Mouse (Mus musculus) forebrain, embryonic 11.5 days (tissue): ENCODE measurements around the gene Arhgef5. TPM values are rescaled to one million over a fixed set of nuclear protein-coding genes. Genes with fewer than 3 reads are reported as not detected.

ENCODE experiments used
- ATAC-seq: fragments of 200-750 bp; cut with Nextera tagmentation; replicated peaks from 2 replicates; pipeline ENCODE4 v1.8.0; 2017; ENCODE audit warnings: moderate TSS enrichment; ENCODE audit not compliant: low FRiP score
- DNase-seq: peaks from one replicate; pipeline ENCODE4 v3.0.0-alpha.2; 2017; ENCODE audit warnings: low spot score
- H3K27ac ChIP-seq: fragments of 300-500 bp; sonication (generic); 2 replicates; pipeline ENCODE4 v1.5.1; 2014; ENCODE audit warnings: low read depth, low read length
- H3K27me3 ChIP-seq: fragments of 300-500 bp; sonication (generic); 2 replicates; pipeline ENCODE4 v1.6.1; 2014; ENCODE audit warnings: mild to moderate bottlenecking, low read length, mixed read lengths; ENCODE audit not compliant: control insufficient read depth, insufficient read depth
- H3K36me3 ChIP-seq: fragments of 300-500 bp; sonication (generic); 2 replicates; pipeline ENCODE4 v1.6.1; 2014; ENCODE audit warnings: mild to moderate bottlenecking, low read length, moderate library complexity, mixed read lengths; ENCODE audit not compliant: control insufficient read depth, insufficient read depth
- H3K4me1 ChIP-seq: fragments of 300-500 bp; sonication (generic); replicated peaks from 2 replicates; pipeline ENCODE4 v1.6.1; 2014; ENCODE audit warnings: low read length, mixed read lengths; ENCODE audit not compliant: control insufficient read depth, insufficient read depth
- H3K4me2 ChIP-seq: fragments of 300-500 bp; sonication (generic); 2 replicates; pipeline ENCODE4 v1.6.1; 2014; ENCODE audit warnings: low read depth, mild to moderate bottlenecking, low read length, moderate library complexity, mixed read lengths; ENCODE audit not compliant: severe bottlenecking
- H3K4me3 ChIP-seq: fragments of 300-500 bp; sonication (generic); 2 replicates; pipeline ENCODE4 v1.5.1; 2014; ENCODE audit warnings: low read depth, low read length
- H3K9ac ChIP-seq: fragments of 300-500 bp; sonication (generic); 2 replicates; pipeline ENCODE4 v1.6.1; 2014; ENCODE audit warnings: low read length
- H3K9me3 ChIP-seq: fragments of 300-500 bp; sonication (generic); 2 replicates; pipeline ENCODE4 v1.6.1; 2016; ENCODE audit warnings: low read length, mixed read lengths; ENCODE audit not compliant: control insufficient read depth
- WGBS: fragments of 180-500 bp; shearing (Covaris S2); extraction: QIAGEN DNeasy Blood & Tissue Kit; methylation state at CpG from one replicate; pipeline ENCODE4 v1.1.7; 2014; 5-methylcytosine and 5-hydroxymethylcytosine counted together
- polyA plus RNA-seq: library from polyadenylated mRNA; unstranded; fragments of >200 nt; fragmentation: Nextera tagmentation; extraction: Ambion mirVana; gene quantifications from 2 replicates; pipeline ENCODE4 v1.2.1, GENCODE M21; 2014

The Arhgef5 gene
- polyA plus RNA-seq, 1 experiment from 2014 or later: 2.2 TPM

GRCm38 (mm10) chr6:43272597-43272996 lies 7.2 kb downstream of the Arhgef5 start:
- Histone ChIP-seq H3K9me3 (no peaks in the 10 kb centered on the region), H3K4me3 (no peak overlapping the region), H3K9ac (no peak overlapping the region), H3K4me1 (no peaks in the 10 kb centered on the region), H3K27me3 (no peaks in the 10 kb centered on the region), H3K27ac (no peak overlapping the region), H3K36me3 (no peaks in the 10 kb centered on the region; the same call in 1 of the 2 replicates), H3K4me2 (no peak overlapping the region)
- no peak for DNase-seq
- ATAC-seq: no peak

GRCm38 (mm10) chr6:43274123-43274522 lies 8.7 kb downstream of the Arhgef5 start:
- 87% methylated on average over 4 of the region's 4 CpGs for WGBS
- Histone ChIP-seq H3K27ac (no peak overlapping the region), H3K36me3 (no peaks in the 10 kb centered on the region; the same call in 1 of the 2 replicates), H3K4me1 (no peaks in the 10 kb centered on the region), H3K27me3 (no peaks in the 10 kb centered on the region), H3K4me3 (no peak overlapping the region), H3K9ac (no peak overlapping the region), H3K4me2 (no peak overlapping the region), H3K9me3 (no peaks in the 10 kb centered on the region)
- ATAC-seq (no peak), DNase-seq (no peak)

GRCm38 (mm10) chr6:43278247-43278646 lies 12.9 kb downstream of the Arhgef5 start:
- Histone ChIP-seq H3K36me3 (no peaks in the 10 kb centered on the region; the same call in 1 of the 2 replicates), H3K4me2 (no peak overlapping the region), H3K27ac (no peak overlapping the region), H3K9me3 (no peaks in the 10 kb centered on the region), H3K4me3 (no peak overlapping the region), H3K4me1 (no peaks in the 10 kb centered on the region), H3K27me3 (no peaks in the 10 kb centered on the region), H3K9ac (no peak overlapping the region)
- ATAC-seq (no peak), DNase-seq (no peak)

GRCm38 (mm10) chr6:43280481-43280880 lies 15.1 kb downstream of the Arhgef5 start:
- no peaks in the 10 kb centered on the region for H3K4me1 ChIP-seq
- no peaks in the 10 kb centered on the region for H3K27me3 ChIP-seq
- no peak overlapping the region for H3K9ac ChIP-seq
- no peak for ATAC-seq
- DNase-seq: no peak
- H3K4me2 ChIP-seq: no peak overlapping the region
- WGBS: 94% methylated on average over 5 of the region's 5 CpGs
- H3K9me3 ChIP-seq: no peaks in the 10 kb centered on the region
- H3K27ac ChIP-seq: no peak overlapping the region
- no peaks in the 10 kb centered on the region for H3K36me3 ChIP-seq
- no peak overlapping the region for H3K4me3 ChIP-seq

- Histone ChIP-seq H3K4me3 (no peak overlapping the region), H3K27me3 (no peaks in the 10 kb centered on the region), H3K36me3 (no peaks in the 10 kb centered on the region), H3K4me2 (no peak overlapping the region), H3K27ac (no peak overlapping the region), H3K9me3 (no peaks in the 10 kb centered on the region), H3K9ac (no peak overlapping the region), H3K4me1 (no peaks in the 10 kb centered on the region)
- ATAC-seq (no peak), DNase-seq (no peak)
- WGBS: 77% methylated on average over 3 of the region's 3 CpGs
These were observed 26.7 kb downstream of the Arhgef5 start for GRCm38 (mm10) chr6:43292041-43292440.

- Histone ChIP-seq H3K4me2 (no peak overlapping the region), H3K9ac (no peak overlapping the region), H3K4me1 (no peaks in the 10 kb centered on the region), H3K36me3 (no peaks in the 10 kb centered on the region), H3K4me3 (no peak overlapping the region), H3K9me3 (no peaks in the 10 kb centered on the region), H3K27ac (no peak overlapping the region), H3K27me3 (no peaks in the 10 kb centered on the region)
- ATAC-seq (no peak), DNase-seq (no peak)
- WGBS: 84% methylated on average over 6 of the region's 6 CpGs
These were observed 27.2 kb downstream of the Arhgef5 start for GRCm38 (mm10) chr6:43292471-43293076.

- no peak overlapping the region for H3K4me2 ChIP-seq
- H3K4me1 ChIP-seq: no peaks in the 10 kb centered on the region
- no peak overlapping the region for H3K27ac ChIP-seq
- no peak overlapping the region for H3K4me3 ChIP-seq
- no peaks in the 10 kb centered on the region for H3K36me3 ChIP-seq
- H3K9me3 ChIP-seq: no peaks in the 10 kb centered on the region
- ATAC-seq: no peak
- no peaks in the 10 kb centered on the region for H3K27me3 ChIP-seq
- no peak for DNase-seq
- 85% methylated on average over 7 of the region's 7 CpGs for WGBS
- no peak overlapping the region for H3K9ac ChIP-seq
These were observed 27.8 kb downstream of the Arhgef5 start for GRCm38 (mm10) chr6:43293175-43293574.

- no peak overlapping the region for H3K9ac ChIP-seq
- no peak overlapping the region for H3K4me3 ChIP-seq
- 54% methylated on average over 5 of the region's 5 CpGs for WGBS
- no peaks in the 10 kb centered on the region for H3K4me1 ChIP-seq
- no peak for DNase-seq
- no peaks in the 10 kb centered on the region for H3K27me3 ChIP-seq
- no peaks in the 10 kb centered on the region for H3K36me3 ChIP-seq
- H3K9me3 ChIP-seq: no peaks in the 10 kb centered on the region
- ATAC-seq: no peak
- no peak overlapping the region for H3K4me2 ChIP-seq
- no peak overlapping the region for H3K27ac ChIP-seq
These were observed 30.5 kb downstream of the Arhgef5 start for GRCm38 (mm10) chr6:43295908-43296307.

- H3K36me3 ChIP-seq: no peaks in the 10 kb centered on the region
- no peak overlapping the region for H3K4me3 ChIP-seq
- DNase-seq (no peak), ATAC-seq (peak; percentile 67)
- H3K4me2 ChIP-seq: no peak overlapping the region
- no peaks in the 10 kb centered on the region for H3K9me3 ChIP-seq
- no peaks in the 10 kb centered on the region for H3K4me1 ChIP-seq
- H3K9ac ChIP-seq: no peak overlapping the region
- no peak overlapping the region for H3K27ac ChIP-seq
- WGBS: 40% methylated on average over 7 of the region's 7 CpGs
- H3K27me3 ChIP-seq: no peaks in the 10 kb centered on the region
These were observed 31.6 kb downstream of the Arhgef5 start for GRCm38 (mm10) chr6:43296798-43297507.
